Mouse (Mus musculus) activated CD4-positive, CD25-positive, alpha-beta regulatory T cell, adult 4 months (primary cell): ENCODE results near the gene Nab1. TPM values are rescaled to one million over a fixed set of nuclear protein-coding genes. Genes with fewer than 3 reads are reported as not detected.

ENCODE experiments used
- polyA plus RNA-seq, 2 experiments: library from polyadenylated mRNA; unstranded; fragments of 100-300 nt; shearing (Covaris generic); gene quantifications; one replicate each; pipeline ENCODE4 v1.2.1; 2017

Gene Nab1
- polyA plus RNA-seq, 2 experiments from 2014 or later = 25.7 to 26.4 TPM

Other genes starting within 250 kb of the Nab1 start
- 10 to 100 TPM; 26.3 to 27.2 TPM for gene Nemp2, start 130.0 kb upstream of the Nab1 start, polyA plus RNA-seq
- gene Mfsd6, start 226.8 kb upstream of the Nab1 start, polyA plus RNA-seq = 1 to 10 TPM; 5.6 to 6.0 TPM